Mouse (Mus musculus): ENCODE measurements at regions not wholly inside any gene's neighbourhood (a gene's known extent, or its start where the extent isn't known, plus 50 kb on each side); places are given as distances from the start of the nearest gene placed in this dataset.

GRCm38 (mm10) chr6:81586441-81587117 is 336.9 kb upstream of the Gcfc2 start:
- DNase-seq (ENCODE audit: low spot score) = no peak

- DNase-seq (ENCODE audit: low spot score) = no peak
Observed at GRCm38 (mm10) chr6:81589727-81590126, 333.7 kb upstream of the Gcfc2 start.

- no peak for DNase-seq (ENCODE audit: low spot score)
Observed at GRCm38 (mm10) chr6:81595926-81596325, 327.5 kb upstream of the Gcfc2 start.

- no peak for DNase-seq (ENCODE audit: low spot score)
Observed at GRCm38 (mm10) chr6:81608637-81609036, 314.8 kb upstream of the Gcfc2 start.

- DNase-seq (ENCODE audit: low spot score) = no peak
Observed at GRCm38 (mm10) chr6:81611980-81612379, 311.5 kb upstream of the Gcfc2 start.

GRCm38 (mm10) chr6:81618018-81618417 is 305.5 kb upstream of the Gcfc2 start:
- no peak for DNase-seq (ENCODE audit: low spot score)

- DNase-seq (ENCODE audit: low spot score) = no peak
Observed at GRCm38 (mm10) chr6:81621028-81621427, 302.4 kb upstream of the Gcfc2 start.

- no peak for DNase-seq (ENCODE audit: low spot score)
Observed at GRCm38 (mm10) chr6:81622714-81623113, 300.8 kb upstream of the Gcfc2 start.

GRCm38 (mm10) chr6:81625016-81625415 is 298.5 kb upstream of the Gcfc2 start:
- no peak for DNase-seq (ENCODE audit: low spot score)

GRCm38 (mm10) chr6:81633586-81633985 is 289.9 kb upstream of the Gcfc2 start:
- DNase-seq (ENCODE audit: low spot score) = no peak

GRCm38 (mm10) chr6:81647615-81648375 is 275.7 kb upstream of the Gcfc2 start:
- DNase-seq (ENCODE audit: low spot score) = no peak

GRCm38 (mm10) chr6:81651856-81652255 is 271.6 kb upstream of the Gcfc2 start:
- no peak for DNase-seq (ENCODE audit: low spot score)

- DNase-seq (ENCODE audit: low spot score) = no peak
Observed at GRCm38 (mm10) chr6:81655205-81655604, 268.3 kb upstream of the Gcfc2 start.

GRCm38 (mm10) chr6:81660478-81661395 is 262.7 kb upstream of the Gcfc2 start:
- DNase-seq (ENCODE audit: low spot score) = peak; percentile 10

GRCm38 (mm10) chr6:81668944-81669343 is 254.5 kb upstream of the Gcfc2 start:
- no peak for DNase-seq (ENCODE audit: low spot score)

- no peak for DNase-seq (ENCODE audit: low spot score)
Observed at GRCm38 (mm10) chr6:81673316-81673715, 250.2 kb upstream of the Gcfc2 start.

GRCm38 (mm10) chr6:81697284-81697683 is 226.2 kb upstream of the Gcfc2 start:
- no peak for DNase-seq (ENCODE audit: low spot score)

GRCm38 (mm10) chr6:81698173-81698572 is 225.3 kb upstream of the Gcfc2 start:
- DNase-seq (ENCODE audit: low spot score) = no peak

GRCm38 (mm10) chr6:81714867-81715266 is 208.6 kb upstream of the Gcfc2 start:
- no peak for DNase-seq (ENCODE audit: low spot score)

GRCm38 (mm10) chr6:81716371-81716770 is 207.1 kb upstream of the Gcfc2 start:
- DNase-seq (ENCODE audit: low spot score) = no peak

- DNase-seq (ENCODE audit: low spot score) = no peak
Observed at GRCm38 (mm10) chr6:81724601-81725545, 198.6 kb upstream of the Gcfc2 start.
